Mouse (Mus musculus) ES-Bruce4 (cell line): ENCODE results near the gene Pdcd2l.

ENCODE experiments used
- CTCF ChIP-seq: IDR thresholded peaks from one replicate; pipeline ENCODE4 v1.8.1; 2011; ENCODE audit warnings: low read depth, low read length
- EP300 ChIP-seq: IDR thresholded peaks from 2 replicates; pipeline ENCODE4 v1.6.1; 2011; ENCODE audit warnings: low read depth, low read length; ENCODE audit not compliant: insufficient read depth
- POLR2A ChIP-seq: IDR thresholded peaks from one replicate; pipeline ENCODE4 v1.8.1; 2011; ENCODE audit warnings: low read length; ENCODE audit not compliant: insufficient read depth

GRCm38 (mm10) chr7:34214644-34215043 lies 18.2 kb upstream of the Pdcd2l start:
- TF ChIP-seq EP300 (no peak), POLR2A (no peak), CTCF (no peak)
